25 mouse cellular contexts compared by ENCODE assay signal in genomic region chr2:167456361-167457020, GRCm38 (mm10). TPM values are rescaled to one million over a fixed set of nuclear protein-coding genes. Genes with fewer than 3 reads are reported as not detected.
DNase-seq lines count a peak whose midpoint lies in the region; ATAC-seq and TF ChIP-seq lines count a peak whose summit lies in the region.
"Had no signal": no experiment of that assay in that cellular context is flagged by ENCODE, and none has a peak within 500 bp of the region (broad histone marks: within the 10 kb centered on the region; RNA-seq: fewer than 3 reads in every experiment).

No protein-coding gene starts in this region.

- no peak for ATAC-seq in hindbrain, postnatal 0 days
- ATAC-seq: forebrain, embryonic 14.5 days; intestine, embryonic 15.5 days; liver, postnatal 0 days; lung, postnatal 0 days had no signal

- no peak for TF ChIP-seq CTCF in hindbrain, postnatal 0 days (IDR thresholded peaks at IDR 0.05; ENCODE audit: low read depth)

- H3K9me3 ChIP-seq in hindbrain, postnatal 0 days (ENCODE audit: low read length): no peaks in the 10 kb centered on the region
- no peaks in the 10 kb centered on the region for H3K9me3 ChIP-seq in hindbrain, embryonic 10.5 days
- H3K9me3 ChIP-seq: embryonic facial prominence, embryonic 13.5 days; hindbrain, embryonic 15.5 days; intestine, embryonic 15.5 days; limb, embryonic 12.5 days had no signal

- no peaks in the 10 kb centered on the region for H3K27me3 ChIP-seq in hindbrain, postnatal 0 days (ENCODE audit: insufficient read depth, low read length)
- H3K27me3 ChIP-seq in hindbrain, embryonic 10.5 days (ENCODE audit: insufficient read depth, poor library complexity, severe bottlenecking): no peaks in the 10 kb centered on the region
- H3K27me3 ChIP-seq: embryonic facial prominence, embryonic 13.5 days; hindbrain, embryonic 15.5 days; intestine, embryonic 15.5 days; limb, embryonic 12.5 days had no signal

- no peak overlapping the region for H3K27ac ChIP-seq in hindbrain, postnatal 0 days
- H3K27ac ChIP-seq in hindbrain, embryonic 10.5 days: no peak overlapping the region
- H3K27ac ChIP-seq: embryonic facial prominence, embryonic 13.5 days; hindbrain, embryonic 15.5 days; intestine, embryonic 15.5 days; limb, embryonic 12.5 days had no signal

- peak; percentile 67 to 69 for DNase-seq in cerebellum, adult 18-20 months
- no peak for DNase-seq in cerebellum, postnatal 4 days (ENCODE audit: low spot score in 2 of 2)
- peak; percentile 9 for DNase-seq in hindbrain, postnatal 0 days (ENCODE audit: low spot score)
- no peak for DNase-seq in hindbrain, embryonic 10.5 days (ENCODE audit: low spot score)
- DNase-seq in brain, adult 2 months (ENCODE audit: low read depth, low spot score): peak; percentile 66
- DNase-seq in cerebellum, postnatal 14 days: peak; percentile 66 to 72
- DNase-seq in adrenal gland, postnatal 10 days: no peak
- no peak for DNase-seq in thymus, postnatal 14 days
- DNase-seq: embryo, embryonic 11 days; gastrocnemius, postnatal 36 days; kidney, adult 8-10 months; kidney, postnatal 10 days; liver, postnatal 0 days; retina, postnatal 1 day; right cerebral cortex, postnatal 4 days; thymus, postnatal 25 days had no signal

- H3K36me3 ChIP-seq in hindbrain, postnatal 0 days (ENCODE audit: insufficient read depth, low read length): peaks cover 9% of the 10 kb centered on the region
- peaks cover 93% of the 10 kb centered on the region for H3K36me3 ChIP-seq in hindbrain, embryonic 10.5 days

- H3K4me3 ChIP-seq in hindbrain, postnatal 0 days (ENCODE audit: low read length): no peak overlapping the region
- no peak overlapping the region for H3K4me3 ChIP-seq in hindbrain, embryonic 10.5 days
- H3K4me3 ChIP-seq: embryonic facial prominence, embryonic 13.5 days; erythroblast, embryonic 14.5 days; hindbrain, embryonic 15.5 days; intestine, embryonic 15.5 days; limb, embryonic 12.5 days had no signal

- H3K4me1 ChIP-seq in hindbrain, postnatal 0 days (ENCODE audit: insufficient read depth, low read length): no peaks in the 10 kb centered on the region
- H3K4me1 ChIP-seq in hindbrain, embryonic 10.5 days (replicated peaks): no peaks in the 10 kb centered on the region
- H3K4me1 ChIP-seq: embryonic facial prominence, embryonic 13.5 days; hindbrain, embryonic 15.5 days; intestine, embryonic 15.5 days; limb, embryonic 12.5 days had no signal

- 57% methylated on average over 5 of the region's 5 CpGs for whole genome bisulfite sequencing in hindbrain, postnatal 0 days
- WGBS in hindbrain, embryonic 10.5 days: 95% methylated on average over 5 of the region's 5 CpGs

- no peak overlapping the region for H3K9ac ChIP-seq in hindbrain, postnatal 0 days (replicated peaks; ENCODE audit: low read length)
- H3K9ac ChIP-seq: embryonic facial prominence, embryonic 13.5 days; hindbrain, embryonic 15.5 days; intestine, embryonic 15.5 days; limb, embryonic 12.5 days; liver, postnatal 0 days had no signal

- H3K4me2 ChIP-seq in hindbrain, postnatal 0 days (ENCODE audit: low read depth, low read length): no peak overlapping the region
- H3K4me2 ChIP-seq: embryonic facial prominence, embryonic 13.5 days; hindbrain, embryonic 15.5 days; intestine, embryonic 15.5 days; limb, embryonic 12.5 days; liver, embryonic 11.5 days; midbrain, embryonic 11.5 days had no signal

RNA-seq across cellular contexts. Expression of gene Slc9a8, which starts 35.0 kb away (rescaled TPM):
- total RNA-seq in hindbrain, postnatal 0 days (2014; rRNA removed): 41.8 and 43.1 TPM in 2 replicates
- polyA plus RNA-seq in hindbrain, postnatal 0 days (2015; fragmentation: Nextera tagmentation; extraction: Ambion mirVana): 17.4 and 17.9 TPM in 2 replicates
- polyA plus RNA-seq in hindbrain, embryonic 10.5 days (2016; fragmentation: Nextera tagmentation; extraction: Ambion mirVana): 21.7 and 26.7 TPM in 2 replicates
- 10 to 100 TPM; 28.8 to 37.0 TPM for total RNA-seq in adrenal gland, postnatal 10 days (2021)

RNA-seq across cellular contexts. Expression of gene Rnf114, which starts 36.0 kb away (rescaled TPM):
- total RNA-seq in hindbrain, postnatal 0 days (2014; rRNA removed): 68.7 and 89.6 TPM in 2 replicates
- polyA plus RNA-seq in hindbrain, postnatal 0 days (2015; fragmentation: Nextera tagmentation; extraction: Ambion mirVana): 79.8 and 85.8 TPM in 2 replicates
- polyA plus RNA-seq in hindbrain, embryonic 10.5 days (2016; fragmentation: Nextera tagmentation; extraction: Ambion mirVana): 137 TPM in 2 replicates
- total RNA-seq in adrenal gland, postnatal 10 days (2021): 10 to 100 TPM; 51.0 to 55.9 TPM

RNA-seq across cellular contexts. Expression of gene Spata2, which starts 36.2 kb away (rescaled TPM):
- 41.3 and 45.6 TPM in 2 replicates for total RNA-seq in hindbrain, postnatal 0 days (2014; rRNA removed)
- polyA plus RNA-seq in hindbrain, postnatal 0 days (2015; fragmentation: Nextera tagmentation; extraction: Ambion mirVana): 27.6 and 29.4 TPM in 2 replicates
- polyA plus RNA-seq in hindbrain, embryonic 10.5 days (2016; fragmentation: Nextera tagmentation; extraction: Ambion mirVana): 20.1 and 25.1 TPM in 2 replicates
- total RNA-seq in adrenal gland, postnatal 10 days (2021): 10 to 100 TPM; 26.5 to 28.9 TPM

Comparison
In these comparisons a context has a peak if more than half of its experiments do, and no peak if none do; other contexts are left out.
1. DNase-seq: peak in cerebellum, adult 18-20 months (2 of 2), hindbrain, postnatal 0 days (single experiment), brain, adult 2 months (single experiment) and cerebellum, postnatal 14 days (2 of 2); none in cerebellum, postnatal 4 days (0 of 2), hindbrain, embryonic 10.5 days (single experiment), adrenal gland, postnatal 10 days (single experiment) and thymus, postnatal 14 days (single experiment).